Mouse (Mus musculus) adrenal gland, postnatal 10 days (tissue): ENCODE measurements at regions not wholly inside any gene's neighbourhood (a gene's known extent, or its start where the extent isn't known, plus 50 kb on each side); places are given as distances from the start of the nearest gene placed in this dataset. TPM values are rescaled to one million over a fixed set of nuclear protein-coding genes. Genes with fewer than 3 reads are reported as not detected.

Source experiments
- microRNA-seq: library from miRNA; unstranded; fragments of <30 nt; microRNA quantifications from one replicate; pipeline ENCODE4 v1.2.0, GENCODE M21; 2021

Small RNA genes lying in the stretch of these regions (microRNA-seq; reads per million reads assigned to microRNA genes)
- gene Gm22466: not detected
- gene Gm23490: not detected
- 1.4 reads per million for gene Gm23873
- not detected for gene Gm23917
- not detected for gene Gm23962
- gene Gm25533: not detected
- gene Mir344: not detected
- not detected for gene Mir344b
- gene Mir344c: not detected
- not detected for gene Mir344d-1
- gene Mir344d-2: not detected
- not detected for gene Mir344d-3
- gene Mir344e: not detected
- gene Mir344h-1: not detected
- gene Mir344h-2: not detected
